Mouse (Mus musculus): ENCODE results near the gene Trp53bp2. TPM values are rescaled to one million over a fixed set of nuclear protein-coding genes. Genes with fewer than 3 reads are reported as not detected.

The Trp53bp2 gene
- polyA plus RNA-seq (2015; fragmentation: Nextera tagmentation; extraction: Ambion mirVana), result 3.5 and 4.4 TPM in 2 replicates

DNA sequence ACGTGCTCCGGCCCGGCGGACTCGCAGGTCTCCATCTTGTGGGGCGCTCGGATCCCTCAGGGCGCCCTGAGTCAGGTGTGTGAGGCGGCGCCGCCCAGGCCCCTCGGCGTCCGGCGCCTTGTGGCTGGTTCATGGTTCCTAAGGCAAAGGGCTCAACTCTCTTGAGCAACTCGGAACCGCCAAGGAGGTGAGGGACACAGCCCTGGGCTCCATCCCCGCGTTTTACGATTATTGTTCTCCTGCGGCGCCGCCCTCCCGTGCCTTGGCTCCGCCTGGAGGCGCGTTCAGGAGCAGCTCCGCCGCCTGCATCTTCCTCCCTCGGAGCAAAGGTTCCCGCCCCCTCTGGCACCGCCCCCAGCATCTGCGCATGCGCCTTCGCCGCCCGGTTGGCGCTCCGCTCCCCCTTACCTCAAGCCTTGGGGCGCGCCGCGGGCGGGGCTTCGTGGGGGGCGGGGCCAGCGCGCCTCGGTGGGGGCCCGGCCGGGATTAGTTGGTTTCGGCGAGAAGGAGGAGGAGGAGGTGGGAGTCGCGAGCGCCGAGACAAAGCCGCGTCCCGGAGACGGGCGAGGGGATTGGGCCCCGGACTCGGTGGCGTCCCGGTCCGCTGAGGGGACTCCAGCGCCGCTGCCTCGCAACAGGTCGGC, at the start of gene Trp53bp2:
Gene Trp53bp2 (plus strand): TSS at position 489 of the 644 bp plus-strand sequence.
- under 1% methylated on average over 71 of the region's 71 CpGs for WGBS (ENCODE audit: insufficient replicate concordance)

DNA sequence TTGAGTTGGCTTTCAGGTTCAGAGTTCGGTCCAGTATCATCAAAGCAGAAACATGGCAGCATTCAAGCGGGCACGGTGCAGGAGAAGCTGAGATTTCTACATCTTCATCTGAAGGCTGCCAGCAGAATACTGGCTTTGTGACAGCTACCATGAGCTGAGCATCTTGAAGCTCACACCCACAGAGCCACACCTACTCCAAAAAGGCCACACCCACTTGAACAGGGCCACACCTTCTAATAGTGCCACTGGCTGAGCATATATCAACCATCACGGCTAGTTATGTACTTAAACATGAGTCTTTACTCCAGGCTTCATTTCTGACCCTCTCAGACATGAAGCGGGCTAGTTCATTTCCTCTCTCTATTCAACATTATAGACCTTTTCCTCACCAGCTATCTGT, 46.3 kb upstream of the Trp53bp2 start:
- Histone ChIP-seq H3K27ac (ENCODE audit: low read length) (no peak overlapping the region), H3K27me3 (ENCODE audit: control insufficient read depth, insufficient read depth, low read depth, low read length) (no peaks in the 10 kb centered on the region), H3K9ac (ENCODE audit: low read depth, low read length) (no peak overlapping the region), H3K36me3 (ENCODE audit: control insufficient read depth, insufficient read depth) (no peaks in the 10 kb centered on the region), H3K4me1 (ENCODE audit: control insufficient read depth, low read depth, low read length) (no peaks in the 10 kb centered on the region), H3K4me2 (ENCODE audit: low read depth, low read length) (no peak overlapping the region), H3K4me3 (ENCODE audit: low read depth, low read length) (no peak overlapping the region), H3K9me3 (replicated peaks; ENCODE audit: control insufficient read depth, low read length) (no peaks in the 10 kb centered on the region)
- WGBS (ENCODE audit: insufficient replicate concordance), result 71% methylated on average over 5 of the region's 5 CpGs
- peak; percentile 60; the same call in 1 of the 2 replicates for ATAC-seq (ENCODE audit: low read depth)

More for the DNA sequence above, at the start of gene Trp53bp2:
- H3K36me3 ChIP-seq (ENCODE audit: control insufficient read depth, insufficient read depth), result no peaks in the 10 kb centered on the region
- peak; percentile 92 for ATAC-seq (ENCODE audit: low read depth)
- peak within 1 kb of the TSS; percentile 78 for H3K27ac ChIP-seq (ENCODE audit: low read length)
- H3K4me3 ChIP-seq (ENCODE audit: low read depth, low read length), result peak within 1 kb of the TSS; percentile 93
- peak within 1 kb of the TSS; percentile 89 for H3K9ac ChIP-seq (ENCODE audit: low read depth, low read length)
- H3K4me2 ChIP-seq (ENCODE audit: low read depth, low read length), result peak within 1 kb of the TSS; percentile 98
- no peaks in the 10 kb centered on the region for H3K27me3 ChIP-seq (ENCODE audit: control insufficient read depth, insufficient read depth, low read depth, low read length)
- H3K4me1 ChIP-seq (ENCODE audit: control insufficient read depth, low read depth, low read length), result peaks cover 16% of the 10 kb centered on the region
- H3K9me3 ChIP-seq (replicated peaks; ENCODE audit: control insufficient read depth, low read length), result no peaks in the 10 kb centered on the region

DNA sequence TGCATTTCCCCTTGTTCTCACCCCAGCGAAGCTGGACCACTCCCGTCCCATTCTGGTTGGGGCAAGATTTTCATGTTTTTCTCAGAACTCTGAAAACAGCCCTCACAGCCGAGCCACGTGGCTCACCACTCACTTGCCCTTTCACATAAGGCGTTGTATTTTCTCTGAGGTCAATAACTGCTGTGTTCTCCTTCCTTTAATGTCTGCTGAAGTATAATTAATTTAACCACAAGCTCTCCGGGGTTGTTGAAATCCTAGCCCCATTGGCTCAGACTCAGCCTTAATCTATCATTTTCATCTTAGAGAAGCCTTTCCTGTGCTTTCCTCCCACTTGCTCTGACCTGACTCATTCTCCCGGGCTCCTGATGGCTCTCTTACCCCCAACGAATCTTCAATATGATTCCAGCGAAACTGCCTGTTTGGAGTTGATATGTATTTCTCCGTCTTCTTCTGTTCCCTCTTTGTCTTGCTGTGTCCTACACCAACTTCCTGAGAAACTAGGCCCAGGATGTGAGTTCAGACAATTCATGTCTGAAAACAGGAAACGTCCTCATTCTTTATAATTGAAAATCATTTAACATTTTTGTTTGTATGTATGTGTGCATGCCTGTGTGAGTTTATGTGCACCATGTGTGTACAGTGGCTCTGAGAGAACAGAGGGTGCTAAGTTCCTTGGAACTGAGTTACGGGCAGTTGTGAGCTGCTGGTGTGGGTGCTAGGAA, 45.1 kb upstream of the Trp53bp2 start:
- no peak for ATAC-seq (ENCODE audit: low read depth)
- Histone ChIP-seq H3K4me1 (ENCODE audit: control insufficient read depth, low read depth, low read length) (no peaks in the 10 kb centered on the region), H3K4me3 (ENCODE audit: low read depth, low read length) (no peak overlapping the region), H3K9ac (ENCODE audit: low read depth, low read length) (no peak overlapping the region), H3K27me3 (ENCODE audit: control insufficient read depth, insufficient read depth, low read depth, low read length) (no peaks in the 10 kb centered on the region), H3K9me3 (replicated peaks; ENCODE audit: control insufficient read depth, low read length) (no peaks in the 10 kb centered on the region), H3K4me2 (ENCODE audit: low read depth, low read length) (no peak overlapping the region), H3K27ac (ENCODE audit: low read length) (no peak overlapping the region), H3K36me3 (ENCODE audit: control insufficient read depth, insufficient read depth) (no peaks in the 10 kb centered on the region)
- WGBS (ENCODE audit: insufficient replicate concordance), result 33% methylated on average over 12 of the region's 12 CpGs

DNA sequence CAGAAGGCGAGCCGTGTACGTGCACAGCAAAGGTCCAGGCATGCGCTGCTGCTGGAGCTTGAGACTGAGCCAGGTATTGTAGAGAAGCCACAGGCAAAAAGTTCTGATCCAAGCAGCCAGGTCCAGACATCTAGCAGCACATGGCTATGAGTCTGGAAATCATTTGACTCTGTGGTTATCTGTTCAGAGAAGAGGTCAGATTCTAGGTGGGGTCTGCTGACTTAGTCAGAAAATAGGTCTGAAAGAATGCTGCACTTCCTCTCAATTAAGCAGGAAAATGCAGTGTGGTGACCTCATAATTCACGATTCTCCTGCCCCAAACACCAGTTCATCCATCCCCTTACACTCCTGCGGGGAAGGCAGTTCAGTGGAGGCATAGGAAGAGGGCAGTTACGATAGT, 40.7 kb upstream of the Trp53bp2 start:
- no peak overlapping the region for H3K4me3 ChIP-seq (ENCODE audit: low read depth, low read length)
- H3K4me1 ChIP-seq (ENCODE audit: control insufficient read depth, low read depth, low read length), result no peaks in the 10 kb centered on the region
- H3K9me3 ChIP-seq (replicated peaks; ENCODE audit: control insufficient read depth, low read length), result no peaks in the 10 kb centered on the region
- ATAC-seq (ENCODE audit: low read depth), result no peak
- no peaks in the 10 kb centered on the region for H3K36me3 ChIP-seq (ENCODE audit: control insufficient read depth, insufficient read depth)
- H3K9ac ChIP-seq (ENCODE audit: low read depth, low read length), result no peak overlapping the region
- no peaks in the 10 kb centered on the region for H3K27me3 ChIP-seq (ENCODE audit: control insufficient read depth, insufficient read depth, low read depth, low read length)
- 54% methylated on average over 7 of the region's 7 CpGs for whole genome bisulfite sequencing (ENCODE audit: insufficient replicate concordance)
- H3K4me2 ChIP-seq (ENCODE audit: low read depth, low read length), result no peak overlapping the region
- no peak overlapping the region for H3K27ac ChIP-seq (ENCODE audit: low read length)

DNA sequence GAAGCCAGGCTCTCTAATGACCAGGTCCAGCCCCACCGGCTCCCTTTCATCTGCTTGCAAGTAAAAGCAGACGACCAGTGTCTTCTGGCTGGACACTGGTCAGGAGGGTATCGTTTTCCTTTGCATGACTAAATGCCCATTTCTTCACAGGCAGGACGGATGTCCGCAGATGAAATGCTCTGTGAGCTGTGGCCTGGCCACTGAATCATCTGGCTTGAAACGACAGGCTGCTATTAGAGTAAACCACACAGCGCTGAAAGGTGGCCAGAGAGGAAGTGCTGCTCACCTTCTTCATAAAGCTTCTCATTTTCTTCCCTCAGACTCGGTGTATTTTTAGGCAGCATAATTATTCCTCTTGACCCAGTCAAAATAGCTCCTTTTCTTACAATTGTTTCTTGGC, 40.2 kb upstream of the Trp53bp2 start:
- H3K9me3 ChIP-seq (replicated peaks; ENCODE audit: control insufficient read depth, low read length), result no peaks in the 10 kb centered on the region
- no peaks in the 10 kb centered on the region for H3K4me1 ChIP-seq (ENCODE audit: control insufficient read depth, low read depth, low read length)
- no peak overlapping the region for H3K4me3 ChIP-seq (ENCODE audit: low read depth, low read length)
- H3K27ac ChIP-seq (ENCODE audit: low read length), result no peak overlapping the region
- H3K4me2 ChIP-seq (ENCODE audit: low read depth, low read length), result no peak overlapping the region
- no peaks in the 10 kb centered on the region for H3K27me3 ChIP-seq (ENCODE audit: control insufficient read depth, insufficient read depth, low read depth, low read length)
- no peak for ATAC-seq (ENCODE audit: low read depth)
- no peak overlapping the region for H3K9ac ChIP-seq (ENCODE audit: low read depth, low read length)
- no peaks in the 10 kb centered on the region for H3K36me3 ChIP-seq (ENCODE audit: control insufficient read depth, insufficient read depth)
- WGBS (ENCODE audit: insufficient replicate concordance), result 29% methylated on average over 8 of the region's 8 CpGs

DNA sequence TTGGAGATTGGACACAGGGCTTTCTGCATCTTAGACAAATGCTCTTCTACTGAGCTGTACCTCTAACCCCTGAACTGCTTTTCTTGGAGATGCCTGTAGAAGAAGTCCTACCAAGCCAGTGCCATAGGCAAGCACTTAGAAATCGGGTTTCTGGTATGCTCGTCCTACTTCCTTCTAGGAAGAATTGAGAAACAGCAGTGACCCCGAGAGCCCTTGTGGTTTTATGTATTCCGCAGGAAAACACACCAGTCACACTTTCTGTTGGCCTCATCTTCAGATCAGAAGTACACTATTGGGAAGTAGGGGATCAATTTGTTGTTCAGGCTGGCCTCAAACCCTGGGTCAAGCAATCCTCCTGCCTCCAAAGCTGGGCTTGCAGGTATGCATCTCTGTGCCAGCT, 39.5 kb upstream of the Trp53bp2 start:
- WGBS (ENCODE audit: insufficient replicate concordance), result 4% methylated on average over 4 of the region's 4 CpGs
- Histone ChIP-seq H3K4me2 (ENCODE audit: low read depth, low read length) (no peak overlapping the region), H3K36me3 (ENCODE audit: control insufficient read depth, insufficient read depth) (no peaks in the 10 kb centered on the region), H3K27me3 (ENCODE audit: control insufficient read depth, insufficient read depth, low read depth, low read length) (no peaks in the 10 kb centered on the region), H3K9me3 (replicated peaks; ENCODE audit: control insufficient read depth, low read length) (no peaks in the 10 kb centered on the region), H3K4me3 (ENCODE audit: low read depth, low read length) (no peak overlapping the region), H3K9ac (ENCODE audit: low read depth, low read length) (no peak overlapping the region), H3K27ac (ENCODE audit: low read length) (no peak overlapping the region), H3K4me1 (ENCODE audit: control insufficient read depth, low read depth, low read length) (no peaks in the 10 kb centered on the region)
- ATAC-seq (ENCODE audit: low read depth), result no peak

DNA sequence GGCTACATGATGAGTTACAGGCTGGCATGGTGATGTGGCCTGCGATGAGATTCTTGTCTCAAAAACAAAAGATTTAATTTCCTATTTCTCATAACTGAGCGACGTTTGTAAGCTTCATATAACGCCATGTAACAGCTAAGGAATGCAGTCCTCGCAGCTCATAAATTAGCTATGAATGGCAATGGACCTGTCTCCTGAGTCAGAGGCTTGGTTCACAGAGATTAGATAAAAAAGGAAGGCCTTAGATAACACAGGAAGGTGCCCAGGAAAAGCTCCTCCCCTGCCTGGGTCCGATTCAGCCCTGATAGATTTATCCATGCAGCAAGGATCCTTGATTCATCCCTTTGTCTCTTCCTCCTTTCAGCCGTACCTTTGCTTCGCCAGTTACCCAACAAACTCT, 37.1 kb upstream of the Trp53bp2 start:
- Histone ChIP-seq H3K36me3 (ENCODE audit: control insufficient read depth, insufficient read depth) (no peaks in the 10 kb centered on the region), H3K4me1 (ENCODE audit: control insufficient read depth, low read depth, low read length) (no peaks in the 10 kb centered on the region), H3K9me3 (replicated peaks; ENCODE audit: control insufficient read depth, low read length) (no peaks in the 10 kb centered on the region), H3K27me3 (ENCODE audit: control insufficient read depth, insufficient read depth, low read depth, low read length) (no peaks in the 10 kb centered on the region), H3K4me2 (ENCODE audit: low read depth, low read length) (no peak overlapping the region), H3K9ac (ENCODE audit: low read depth, low read length) (no peak overlapping the region), H3K27ac (ENCODE audit: low read length) (no peak overlapping the region), H3K4me3 (ENCODE audit: low read depth, low read length) (no peak overlapping the region)
- ATAC-seq (ENCODE audit: low read depth), result no peak
- WGBS (ENCODE audit: insufficient replicate concordance), result 37% methylated on average over 8 of the region's 8 CpGs

DNA sequence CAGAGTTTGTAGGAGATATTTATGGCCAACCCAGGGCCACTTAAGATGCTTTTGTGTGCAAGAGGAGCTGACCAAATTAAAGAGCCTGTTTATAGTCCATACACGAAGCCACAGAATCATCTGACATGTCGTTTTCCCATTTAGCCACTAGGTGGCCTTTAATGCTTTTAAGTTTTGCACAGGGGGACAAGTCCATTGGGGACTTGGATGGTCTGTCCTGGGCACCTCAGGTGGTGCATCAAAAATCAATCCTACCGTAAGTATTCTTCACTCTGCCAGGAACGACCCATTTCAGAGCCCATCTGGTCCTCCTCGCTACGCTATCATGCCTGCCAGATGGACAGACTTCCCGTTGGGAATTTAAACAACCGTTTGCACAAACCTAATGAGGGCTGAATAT, 32.8 kb upstream of the Trp53bp2 start:
- no peak overlapping the region for H3K9ac ChIP-seq (ENCODE audit: low read depth, low read length)
- no peak overlapping the region for H3K27ac ChIP-seq (ENCODE audit: low read length)
- H3K4me3 ChIP-seq (ENCODE audit: low read depth, low read length), result no peak overlapping the region
- ATAC-seq (ENCODE audit: low read depth), result no peak
- 30% methylated on average over 8 of the region's 8 CpGs for WGBS (ENCODE audit: insufficient replicate concordance)
- H3K4me2 ChIP-seq (ENCODE audit: low read depth, low read length), result no peak overlapping the region
- no peaks in the 10 kb centered on the region for H3K4me1 ChIP-seq (ENCODE audit: control insufficient read depth, low read depth, low read length)
- no peaks in the 10 kb centered on the region for H3K36me3 ChIP-seq (ENCODE audit: control insufficient read depth, insufficient read depth)
- H3K27me3 ChIP-seq (ENCODE audit: control insufficient read depth, insufficient read depth, low read depth, low read length), result no peaks in the 10 kb centered on the region
- no peaks in the 10 kb centered on the region for H3K9me3 ChIP-seq (replicated peaks; ENCODE audit: control insufficient read depth, low read length)

GRCm38 (mm10) chr1:182376826-182377225, 32.1 kb upstream of the Trp53bp2 start:
- no peak overlapping the region for H3K9ac ChIP-seq (ENCODE audit: low read depth, low read length)
- 80% methylated on average over 7 of the region's 7 CpGs for WGBS (ENCODE audit: insufficient replicate concordance)
- no peaks in the 10 kb centered on the region for H3K9me3 ChIP-seq (replicated peaks; ENCODE audit: control insufficient read depth, low read length)
- no peaks in the 10 kb centered on the region for H3K4me1 ChIP-seq (ENCODE audit: control insufficient read depth, low read depth, low read length)
- no peak overlapping the region for H3K27ac ChIP-seq (ENCODE audit: low read length)
- no peaks in the 10 kb centered on the region for H3K36me3 ChIP-seq (ENCODE audit: control insufficient read depth, insufficient read depth)
- H3K4me2 ChIP-seq (ENCODE audit: low read depth, low read length), result no peak overlapping the region
- H3K4me3 ChIP-seq (ENCODE audit: low read depth, low read length), result no peak overlapping the region
- no peaks in the 10 kb centered on the region for H3K27me3 ChIP-seq (ENCODE audit: control insufficient read depth, insufficient read depth, low read depth, low read length)
- no peak for ATAC-seq (ENCODE audit: low read depth)
